Mouse (Mus musculus): ENCODE data around the gene Krt13. TPM values are rescaled to one million over a fixed set of nuclear protein-coding genes. Genes with fewer than 3 reads are reported as not detected.

Krt13 gene
- polyA plus RNA-seq (2017; shearing (Covaris generic)): not detected

DNA sequence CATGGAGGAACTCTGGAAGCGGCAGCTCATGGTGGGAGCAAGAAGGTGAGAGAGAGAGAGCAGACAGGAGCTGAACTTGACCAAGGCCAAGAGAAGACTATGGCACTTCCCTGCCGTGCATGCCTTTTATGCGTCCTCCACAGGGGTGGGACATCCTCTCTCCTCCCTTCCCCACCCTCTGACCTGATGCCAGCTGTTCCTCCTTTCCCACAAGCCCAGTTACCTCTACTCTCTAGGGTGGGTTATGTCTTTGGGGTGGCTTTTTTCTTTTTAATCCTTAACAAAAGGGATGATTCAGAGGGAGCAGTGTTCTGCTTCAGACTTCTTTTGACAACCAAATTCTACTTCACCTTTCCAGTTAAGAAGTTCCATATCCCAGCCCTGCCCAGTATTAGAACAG lies at the start of gene Krt13:
TSS of gene Krt13 (minus strand) at position 101 of the 400 bp plus-strand sequence.

DNA sequence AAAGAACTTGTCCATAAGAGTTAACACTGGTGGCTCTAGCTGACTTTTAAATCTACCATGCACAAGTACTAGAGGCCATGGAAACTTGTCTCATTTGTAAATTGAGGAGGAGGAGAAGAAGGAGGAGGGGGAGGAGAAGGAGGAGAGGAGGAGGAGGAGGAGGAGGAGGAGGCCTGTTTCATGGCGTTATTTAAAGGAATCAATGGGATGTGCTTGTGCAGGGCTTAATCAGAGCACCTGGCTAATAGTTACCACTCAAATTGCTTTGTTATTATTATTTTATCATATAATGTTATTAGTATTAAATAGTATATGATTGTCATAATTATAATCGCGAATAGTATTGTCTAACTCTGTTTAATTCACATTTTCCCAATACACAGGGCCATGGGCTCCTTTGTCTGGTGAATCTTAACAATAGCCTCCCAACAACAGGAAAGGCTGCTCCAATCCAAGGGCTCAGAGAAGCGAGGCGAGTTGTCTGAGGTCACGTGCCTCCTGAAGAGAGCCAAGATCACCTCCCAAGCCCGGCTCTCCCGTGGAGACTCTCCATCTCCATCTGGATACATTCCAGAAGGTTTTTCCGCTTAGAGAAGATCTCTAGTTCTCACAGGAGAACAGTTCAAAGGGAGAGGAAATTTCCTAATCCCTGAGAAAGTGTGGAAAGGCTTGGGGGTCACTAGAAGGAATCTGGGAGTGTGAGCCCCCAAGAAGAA lies 27.4 kb upstream of the Krt13 start, which contains the start of gene Krt19:
TSS of gene Krt19 (minus strand) at position 51 of the 716 bp plus-strand sequence.

DNA sequence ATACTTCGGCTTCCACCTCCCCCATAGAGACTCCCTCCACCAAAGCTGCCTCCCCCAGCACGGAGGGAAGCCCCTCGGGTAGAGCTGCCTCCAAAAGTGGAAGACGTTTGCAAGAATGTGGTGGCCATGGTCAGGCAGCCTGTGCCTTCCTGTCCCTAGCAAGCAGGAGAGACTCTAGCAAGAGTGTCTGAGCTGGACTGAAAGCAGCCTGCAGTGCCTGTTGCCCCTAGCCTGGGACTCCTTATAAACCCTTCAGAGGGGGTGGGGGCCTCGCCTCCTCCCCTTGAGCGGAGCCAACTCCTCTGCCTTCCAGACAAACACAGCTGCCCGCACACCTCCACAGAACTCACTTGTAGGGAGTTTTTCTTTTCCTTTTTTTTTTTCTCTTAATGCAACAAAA lies 14.4 kb upstream of the Krt13 start, which contains the start of gene Krt15:
TSS of gene Krt15 (minus strand) at position 198 of the 400 bp plus-strand sequence.

DNA sequence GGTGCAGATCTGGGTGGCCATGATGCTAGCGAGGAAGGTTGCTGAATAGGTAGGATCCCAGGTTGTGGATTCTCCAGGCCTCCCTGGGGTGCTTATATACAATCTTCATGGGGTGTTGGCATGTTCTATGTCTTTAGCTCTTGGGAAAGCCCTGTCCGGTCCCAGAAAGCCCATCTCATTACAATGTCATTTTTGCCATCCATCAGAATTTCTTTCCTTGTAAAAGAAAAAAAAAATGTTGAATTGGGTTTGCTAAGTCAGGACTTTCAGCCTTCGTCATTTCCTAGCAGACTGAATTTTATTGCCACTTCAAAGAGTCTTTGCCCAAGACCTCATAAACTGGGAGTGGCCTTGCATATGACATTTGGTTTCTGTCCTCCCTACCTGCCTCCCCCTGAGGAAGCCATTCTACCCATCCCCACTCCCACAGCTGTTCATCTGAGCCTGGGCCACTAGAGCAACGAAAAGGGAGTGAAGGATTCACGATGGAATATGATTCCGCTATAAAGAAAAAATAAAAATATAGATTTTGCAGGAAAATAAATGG lies 15.7 kb downstream of the Krt13 start, which contains the start of gene Krt36:
TSS of gene Krt36 (minus strand) at position 51 of the 547 bp plus-strand sequence.

DNA sequence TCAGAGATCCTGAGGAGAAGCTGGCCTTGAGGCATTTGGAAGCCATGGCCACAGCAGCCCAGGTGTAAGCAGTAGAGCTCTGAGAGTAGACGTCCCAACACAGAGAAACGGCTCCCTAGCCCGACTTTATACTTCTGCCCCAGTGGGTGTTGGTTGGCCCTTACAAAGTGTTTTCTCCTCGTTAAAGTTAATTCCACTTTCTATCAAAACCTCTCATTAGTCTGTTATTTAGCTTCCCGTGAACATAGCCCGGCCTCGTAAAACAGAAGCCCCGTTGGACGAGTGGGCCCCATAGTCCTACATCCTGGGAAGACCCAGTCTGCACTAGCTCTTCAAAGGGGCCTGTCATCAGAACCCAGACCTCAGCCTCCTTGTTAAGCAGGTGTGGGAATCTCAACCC lies 25.2 kb downstream of the Krt13 start, which contains the start of gene Krt35:
TSS of gene Krt35 (minus strand) at position 101 of the 400 bp plus-strand sequence.

DNA sequence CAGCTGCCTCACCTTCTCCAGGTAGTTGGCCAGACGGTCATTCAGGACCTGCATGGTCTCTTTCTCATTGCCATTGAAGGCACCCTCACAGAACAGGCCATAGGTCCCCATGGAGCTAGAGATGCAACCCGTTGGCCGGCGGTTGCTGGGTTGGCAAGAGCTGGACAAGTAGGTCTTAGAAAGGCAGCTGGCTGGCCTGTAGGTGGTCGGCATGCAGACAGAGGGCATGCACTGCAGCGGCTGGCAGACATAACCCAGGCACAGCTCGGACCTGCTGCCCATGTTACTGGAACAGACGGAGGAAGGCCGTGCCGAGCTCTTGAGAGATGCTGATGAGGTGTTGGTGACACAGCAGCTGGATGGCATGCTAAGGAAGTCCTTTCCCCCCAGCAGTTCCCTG lies 33.5 kb downstream of the Krt13 start, which contains the start of gene Krt32:
TSS of gene Krt32 (minus strand) at position 366 of the 400 bp plus-strand sequence.

Other genes with a start within 250 kb of the Krt13 start
- not detected for gene Krtap9-1, start 248.2 kb downstream of the Krt13 start, polyA plus RNA-seq (2017; shearing (Covaris generic))
- not detected for gene Gm11567, start 242.4 kb downstream of the Krt13 start, polyA plus RNA-seq (2017; shearing (Covaris generic))
- gene Krtap31-1, start 213.6 kb downstream of the Krt13 start, polyA plus RNA-seq (2017; shearing (Covaris generic)): not detected
- gene Gm11565, start 206.8 kb downstream of the Krt13 start, polyA plus RNA-seq (2017; shearing (Covaris generic)): not detected
- not detected for gene Krtap31-2, start 185.3 kb downstream of the Krt13 start, polyA plus RNA-seq (2017; shearing (Covaris generic))
- gene Krtap9-5, start 173.1 kb downstream of the Krt13 start, polyA plus RNA-seq (2017; shearing (Covaris generic)): not detected
- not detected for gene Krtap29-1, start 142.5 kb downstream of the Krt13 start, polyA plus RNA-seq (2017; shearing (Covaris generic))
- gene Krtap16-1, start 135.0 kb downstream of the Krt13 start, polyA plus RNA-seq (2017; shearing (Covaris generic)): not detected
- not detected for gene Krtap17-1, start 127.6 kb downstream of the Krt13 start, polyA plus RNA-seq (2017; shearing (Covaris generic))
- gene Krt33a, start 105.4 kb downstream of the Krt13 start, polyA plus RNA-seq (2017; shearing (Covaris generic)): not detected
- not detected for gene Krt33b, start 91.7 kb downstream of the Krt13 start, polyA plus RNA-seq (2017; shearing (Covaris generic))
- gene Krt34, start 80.0 kb downstream of the Krt13 start, polyA plus RNA-seq (2017; shearing (Covaris generic)): not detected
- not detected for gene Krt31, start 71.0 kb downstream of the Krt13 start, polyA plus RNA-seq (2017; shearing (Covaris generic))
- not detected for gene Krt32, start 33.3 kb downstream of the Krt13 start, polyA plus RNA-seq (2017; shearing (Covaris generic))
- gene Krt35, start 25.3 kb downstream of the Krt13 start, polyA plus RNA-seq (2017; shearing (Covaris generic)): not detected
- not detected for gene Krt36, start 15.9 kb downstream of the Krt13 start, polyA plus RNA-seq (2017; shearing (Covaris generic))
- not detected for gene Krt15, start 14.4 kb upstream of the Krt13 start, polyA plus RNA-seq (2017; shearing (Covaris generic))
- gene Krt19, start 27.1 kb upstream of the Krt13 start, polyA plus RNA-seq (2017; shearing (Covaris generic)): not detected
- not detected for gene Krt9, start 71.7 kb upstream of the Krt13 start, polyA plus RNA-seq (2017; shearing (Covaris generic))
- not detected for gene Krt14, start 86.0 kb upstream of the Krt13 start, polyA plus RNA-seq (2017; shearing (Covaris generic))
- not detected for gene Krt16, start 127.3 kb upstream of the Krt13 start, polyA plus RNA-seq (2017; shearing (Covaris generic))
- 1.9 TPM for gene Krt17, start 139.5 kb upstream of the Krt13 start, polyA plus RNA-seq (2017; shearing (Covaris generic))
- gene Krt42, start 148.3 kb upstream of the Krt13 start, polyA plus RNA-seq (2017; shearing (Covaris generic)): not detected
- 2,818 TPM for gene Eif1, start 198.3 kb upstream of the Krt13 start, polyA plus RNA-seq (2017; shearing (Covaris generic))
- not detected for gene Gast, start 212.8 kb upstream of the Krt13 start, polyA plus RNA-seq (2017; shearing (Covaris generic))
- gene Hap1, start 234.6 kb upstream of the Krt13 start, polyA plus RNA-seq (2017; shearing (Covaris generic)): 2.6 TPM